Mouse (Mus musculus) thymus, postnatal 0 days (tissue): Measurements from ENCODE around the gene Pyroxd1. TPM values are rescaled to one million over a fixed set of nuclear protein-coding genes. Genes with fewer than 3 reads are reported as not detected.
"Not testable (repeated sequence)": the region's sequence is repeated elsewhere in the genome, so short reads cannot be mapped to it uniquely, and the experiment has no call there.

ENCODE experiments used
- DNase-seq: peaks from one replicate; pipeline ENCODE4 v3.0.0-alpha.2; 2015; ENCODE audit warnings: low spot score
- polyA plus RNA-seq: library from polyadenylated mRNA; unstranded; fragments of >200 nt; fragmentation: Nextera tagmentation; extraction: Ambion mirVana; gene quantifications from 2 replicates; pipeline ENCODE4 v1.2.1, GENCODE M21; 2015

Pyroxd1 gene
- polyA plus RNA-seq, result 20.4 and 22.6 TPM in 2 replicates

GRCm38 (mm10) chr6:142345440-142346038, at the start of gene Pyroxd1:
Pyroxd1 (plus strand) TSS chr6:142345654.
- peak; percentile 93 for DNase-seq

- DNase-seq, result no peak
These were observed 47.4 kb upstream of the Pyroxd1 start, which contains the start of gene Iapp for GRCm38 (mm10) chr6:142298098-142298497. Iapp (plus strand) TSS chr6:142298423.

- no peak for DNase-seq
These were observed 40.4 kb upstream of the Pyroxd1 start for GRCm38 (mm10) chr6:142305076-142305475.

GRCm38 (mm10) chr6:142314285-142314684, 31.2 kb upstream of the Pyroxd1 start:
- DNase-seq, result no peak

- DNase-seq, result no peak
These were observed 28.3 kb upstream of the Pyroxd1 start for GRCm38 (mm10) chr6:142317106-142317505.

- DNase-seq, result no peak
These were observed 22.6 kb upstream of the Pyroxd1 start, which contains the start of gene Slco1a5 for GRCm38 (mm10) chr6:142322881-142323280. Slco1a5 (minus strand) TSS chr6:142322981.

GRCm38 (mm10) chr6:142326598-142326997, 18.9 kb upstream of the Pyroxd1 start:
- no peak for DNase-seq

GRCm38 (mm10) chr6:142329201-142329600, 16.3 kb upstream of the Pyroxd1 start:
- DNase-seq, result no peak

GRCm38 (mm10) chr6:142338961-142339360, 6.5 kb upstream of the Pyroxd1 start:
- DNase-seq, result no peak

GRCm38 (mm10) chr6:142339576-142339975, 5.9 kb upstream of the Pyroxd1 start:
- no peak for DNase-seq

GRCm38 (mm10) chr6:142343561-142343960, 1.9 kb upstream of the Pyroxd1 start:
- peak; percentile 56 for DNase-seq

GRCm38 (mm10) chr6:142346181-142347110, 992 bp downstream of the Pyroxd1 start:
- peak; percentile 20 for DNase-seq

GRCm38 (mm10) chr6:142347431-142348385, 2.3 kb downstream of the Pyroxd1 start:
- DNase-seq, result no peak

- not testable (repeated sequence) for DNase-seq
These were observed 6.6 kb downstream of the Pyroxd1 start for GRCm38 (mm10) chr6:142352099-142352498.

- no peak for DNase-seq
These were observed 11.7 kb downstream of the Pyroxd1 start for GRCm38 (mm10) chr6:142357106-142357505.

- DNase-seq, result no peak
These were observed 16.6 kb downstream of the Pyroxd1 start for GRCm38 (mm10) chr6:142362036-142362435.

GRCm38 (mm10) chr6:142363019-142363576, 17.6 kb downstream of the Pyroxd1 start:
- peak; percentile 12 for DNase-seq

GRCm38 (mm10) chr6:142365742-142366472, 20.5 kb downstream of the Pyroxd1 start:
- no peak for DNase-seq

GRCm38 (mm10) chr6:142366473-142367018, 21.1 kb downstream of the Pyroxd1 start:
- no peak for DNase-seq

- DNase-seq, result no peak
These were observed 22.1 kb downstream of the Pyroxd1 start for GRCm38 (mm10) chr6:142367565-142367964.
